1 mouse cellular context compared by ENCODE assay signal in genomic region chr19:47049840-47050239, GRCm38 (mm10).
TF ChIP-seq lines count a peak whose summit lies in the region.

No protein-coding gene starts in this region.

TF ChIP-seq in CH12.LX, 34 proteins besides CTCF, POLR2A, EP300 and RAD21:
- TF ChIP-seq USF1 (IDR thresholded peaks at IDR 0.05; ENCODE audit: low read depth, low read length) (no peak), GABPA (IDR thresholded peaks at IDR 0.05; ENCODE audit: insufficient replicate concordance, low read depth, low read length) (no peak), CHD1 (IDR thresholded peaks at IDR 0.05; ENCODE audit: low read depth, low read length) (no peak), SMC3 (IDR thresholded peaks at IDR 0.05; ENCODE audit: low read depth, low read length) (no peak), NELFE (IDR thresholded peaks at IDR 0.05; ENCODE audit: low read depth, low read length) (no peak), RCOR1 (conservative IDR thresholded peaks at IDR 0.05; ENCODE audit: low read depth, low read length) (no peak), ELF1 (IDR thresholded peaks at IDR 0.05; ENCODE audit: low read depth, low read length) (no peak), PAX5 (IDR thresholded peaks at IDR 0.05; ENCODE audit: low read length) (no peak), ETS1 (conservative IDR thresholded peaks at IDR 0.05; ENCODE audit: low read depth, low read length) (no peak), USF2 (conservative IDR thresholded peaks at IDR 0.05; ENCODE audit: low read depth, low read length) (no peak), JUN (IDR thresholded peaks at IDR 0.05; ENCODE audit: insufficient read depth, low read depth, low read length) (no peak), JUND (conservative IDR thresholded peaks at IDR 0.05; ENCODE audit: low read depth, low read length) (no peak), UBTF (IDR thresholded peaks at IDR 0.05; ENCODE audit: low read depth, low read length) (no peak), ZNF384 (IDR thresholded peaks at IDR 0.05; ENCODE audit: low read depth, low read length) (no peak), MXI1 (IDR thresholded peaks at IDR 0.05; ENCODE audit: low read depth, low read length) (no peak), E2F4 (IDR thresholded peaks at IDR 0.05; ENCODE audit: insufficient replicate concordance, low read depth, low read length) (no peak)
